Mouse (Mus musculus): ENCODE results near the gene Gng13. TPM values are rescaled to one million over a fixed set of nuclear protein-coding genes. Genes with fewer than 3 reads are reported as not detected.

Gng13 gene
- 0.40 and 1.2 TPM in 2 replicates for polyA plus RNA-seq (2015; fragmentation: Nextera tagmentation; extraction: Ambion mirVana)

DNA sequence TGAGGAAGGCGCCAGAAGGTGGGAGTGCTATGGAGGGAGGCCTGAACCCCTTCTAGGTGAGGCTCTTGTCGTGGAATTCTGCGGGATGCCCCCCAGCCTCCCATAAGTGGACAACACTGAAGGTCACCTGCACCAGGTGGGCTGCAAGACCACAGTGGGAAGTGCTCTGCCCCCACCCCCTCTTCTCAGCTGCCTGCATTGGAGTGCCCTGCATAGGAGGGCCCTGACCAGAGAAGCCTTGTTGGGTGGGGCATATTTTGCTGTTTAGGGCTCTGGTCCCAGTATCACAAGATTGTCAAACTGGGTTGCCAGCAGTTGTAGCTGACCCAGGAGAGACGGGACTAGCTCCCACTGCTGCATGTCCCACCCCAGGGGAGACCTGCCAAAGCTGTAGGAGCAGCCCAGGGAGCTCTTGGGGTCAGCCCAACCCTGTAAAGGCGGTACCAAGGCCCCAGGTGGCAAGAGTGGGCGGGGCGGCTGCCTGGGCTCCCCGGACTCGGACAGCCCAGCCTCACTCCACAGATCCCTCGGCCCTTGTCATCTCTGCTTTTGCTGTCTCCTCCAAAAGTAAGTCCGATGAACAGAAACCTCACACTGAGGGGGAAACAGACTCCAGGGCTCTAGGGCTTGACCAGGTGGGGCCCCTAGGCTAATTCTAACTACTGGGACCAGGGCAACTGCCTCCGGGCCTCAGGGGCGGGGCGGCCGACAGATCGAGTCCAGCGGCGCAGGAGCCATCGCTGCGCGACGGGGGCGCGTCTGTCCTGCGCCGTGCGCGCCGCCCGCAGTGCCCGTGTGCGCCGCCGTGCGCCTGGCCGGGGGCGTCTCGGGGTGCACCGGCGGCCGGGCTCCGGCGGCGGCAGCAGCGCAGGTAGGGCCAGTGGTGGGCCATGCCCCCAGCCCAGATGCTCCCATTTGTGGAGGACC lies at the start of gene Gng13:
Gene Gng13, plus strand, starts transcription at position 461 of the 927 bp plus-strand sequence.
- H3K4me2 ChIP-seq (replicated peaks; ENCODE audit: low read depth, low read length) = peak within 1 kb of the TSS; percentile 66
- peak within 1 kb of the TSS; percentile 44 for H3K4me3 ChIP-seq (ENCODE audit: low read length)
- WGBS = 2% methylated on average over 45 of the region's 45 CpGs
- H3K9ac ChIP-seq (replicated peaks; ENCODE audit: low read length) = peak within 1 kb of the TSS; percentile 61
- peak; percentile 62; the same call in 1 of the 2 replicates for ATAC-seq (ENCODE audit: low FRiP score, low TSS enrichment)
- no peak within 1 kb of the TSS for H3K27ac ChIP-seq (ENCODE audit: low read length)
- H3K36me3 ChIP-seq (ENCODE audit: insufficient read depth, low read length) = peaks cover 22% of the 10 kb centered on the region
- H3K4me1 ChIP-seq (ENCODE audit: insufficient read depth, low read length) = peaks cover 15% of the 10 kb centered on the region
- peaks cover 18% of the 10 kb centered on the region for H3K27me3 ChIP-seq (ENCODE audit: insufficient read depth, low read length)
- H3K9me3 ChIP-seq (ENCODE audit: low read length) = no peaks in the 10 kb centered on the region

DNA sequence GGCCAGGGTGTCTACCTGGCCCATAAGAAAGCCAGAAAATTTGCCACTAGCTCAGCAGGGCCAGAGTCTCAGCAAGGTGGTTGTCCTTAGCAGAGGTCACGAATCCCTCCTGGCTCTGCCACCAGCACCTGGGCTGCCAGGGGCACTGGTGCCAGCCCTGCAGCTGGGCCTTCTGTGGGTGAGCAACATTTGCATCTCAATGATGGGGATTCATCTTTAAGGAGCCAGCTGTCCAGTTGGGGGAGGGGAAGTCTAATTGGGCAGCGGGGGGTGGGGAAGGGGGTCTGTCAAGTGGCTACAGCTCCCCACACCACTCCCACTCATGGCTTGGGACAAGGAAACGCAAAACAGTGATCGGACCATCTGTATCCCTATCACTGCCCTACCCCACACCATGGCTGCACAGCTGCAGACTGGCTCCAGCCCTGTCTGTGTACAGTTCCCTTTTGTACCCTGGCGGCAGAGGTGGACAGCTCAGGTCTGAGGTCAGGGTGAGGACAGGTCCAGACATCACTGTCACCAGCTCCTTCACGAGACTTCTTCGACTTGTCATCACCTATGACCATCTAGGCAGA lies 48.4 kb upstream of the Gng13 start:
- Histone ChIP-seq H3K4me2 (replicated peaks; ENCODE audit: low read depth, low read length) (no peak overlapping the region), H3K36me3 (ENCODE audit: insufficient read depth, low read length) (no peaks in the 10 kb centered on the region), H3K4me1 (ENCODE audit: insufficient read depth, low read length) (no peaks in the 10 kb centered on the region), H3K27ac (ENCODE audit: low read length) (no peak overlapping the region), H3K9me3 (ENCODE audit: low read length) (no peaks in the 10 kb centered on the region), H3K4me3 (ENCODE audit: low read length) (no peak overlapping the region), H3K9ac (replicated peaks; ENCODE audit: low read length) (no peak overlapping the region), H3K27me3 (ENCODE audit: insufficient read depth, low read length) (no peaks in the 10 kb centered on the region)
- WGBS = 79% methylated on average over 7 of the region's 7 CpGs
- no peak for ATAC-seq (ENCODE audit: low FRiP score, low TSS enrichment)

DNA sequence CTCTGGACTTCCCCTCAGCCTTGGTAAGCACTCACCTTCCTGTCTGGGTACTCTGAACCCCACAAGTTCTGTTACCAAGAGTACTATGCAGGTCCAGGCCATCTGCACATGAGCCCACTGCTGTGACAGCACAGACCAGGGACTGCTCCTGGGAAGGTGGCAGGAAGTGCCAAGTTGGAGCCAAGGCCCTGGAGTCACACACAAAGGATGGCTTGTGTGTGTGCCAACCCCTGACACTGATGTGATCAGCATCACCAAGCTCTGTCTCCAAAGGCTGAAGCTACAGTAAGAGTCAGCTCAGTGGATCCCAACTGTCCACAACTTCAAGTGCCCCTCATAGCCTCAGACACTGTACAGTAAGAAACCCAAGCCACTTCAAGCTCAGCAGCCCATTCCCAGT lies 44.0 kb upstream of the Gng13 start:
- no peaks in the 10 kb centered on the region for H3K36me3 ChIP-seq (ENCODE audit: insufficient read depth, low read length)
- ATAC-seq (ENCODE audit: low FRiP score, low TSS enrichment) = no peak
- H3K27ac ChIP-seq (ENCODE audit: low read length) = no peak overlapping the region
- H3K27me3 ChIP-seq (ENCODE audit: insufficient read depth, low read length) = no peaks in the 10 kb centered on the region
- H3K9ac ChIP-seq (replicated peaks; ENCODE audit: low read length) = no peak overlapping the region
- H3K4me2 ChIP-seq (replicated peaks; ENCODE audit: low read depth, low read length) = no peak overlapping the region
- H3K4me1 ChIP-seq (ENCODE audit: insufficient read depth, low read length) = no peaks in the 10 kb centered on the region
- no peak overlapping the region for H3K4me3 ChIP-seq (ENCODE audit: low read length)
- no peaks in the 10 kb centered on the region; the same call in 1 of the 2 replicates for H3K9me3 ChIP-seq (ENCODE audit: low read length)

DNA sequence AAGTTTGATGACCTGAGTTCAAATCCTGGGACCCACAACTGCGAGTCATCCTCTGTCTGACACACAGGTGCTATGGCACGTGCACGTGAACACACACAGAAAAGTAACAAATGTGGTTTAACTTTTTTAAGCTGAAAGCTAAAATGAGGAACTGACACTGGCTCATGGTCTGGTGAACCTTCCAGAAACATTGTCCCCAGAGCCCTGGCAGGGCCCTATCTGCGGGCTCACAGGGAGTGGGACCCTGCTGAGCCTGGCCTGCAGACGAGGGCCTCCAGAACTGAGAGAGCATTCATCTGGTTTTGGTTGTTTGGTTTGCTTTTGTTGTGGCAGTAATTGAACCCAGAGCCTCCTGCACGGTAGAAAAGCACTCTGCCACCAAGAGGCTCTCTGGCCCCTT lies 39.0 kb upstream of the Gng13 start:
- ATAC-seq (ENCODE audit: low FRiP score, low TSS enrichment) = no peak

GRCm38 (mm10) chr17:25679818-25680217 lies 37.2 kb upstream of the Gng13 start:
- no peak overlapping the region for H3K27ac ChIP-seq (ENCODE audit: low read length)
- no peak overlapping the region for H3K4me2 ChIP-seq (replicated peaks; ENCODE audit: low read depth, low read length)
- H3K4me3 ChIP-seq (ENCODE audit: low read length) = no peak overlapping the region
- H3K9me3 ChIP-seq (ENCODE audit: low read length) = no peaks in the 10 kb centered on the region; the same call in 1 of the 2 replicates
- H3K36me3 ChIP-seq (ENCODE audit: insufficient read depth, low read length) = no peaks in the 10 kb centered on the region
- no peak overlapping the region for H3K9ac ChIP-seq (replicated peaks; ENCODE audit: low read length)
- WGBS = 8% methylated on average over 5 of the region's 5 CpGs
- H3K4me1 ChIP-seq (ENCODE audit: insufficient read depth, low read length) = no peaks in the 10 kb centered on the region
- no peak for ATAC-seq (ENCODE audit: low FRiP score, low TSS enrichment)
- H3K27me3 ChIP-seq (ENCODE audit: insufficient read depth, low read length) = no peaks in the 10 kb centered on the region

More for the DNA sequence above, 39.0 kb upstream of the Gng13 start:
- H3K9me3 ChIP-seq (ENCODE audit: low read length) = no peaks in the 10 kb centered on the region; the same call in 1 of the 2 replicates
- H3K27ac ChIP-seq (ENCODE audit: low read length) = no peak overlapping the region
- H3K27me3 ChIP-seq (ENCODE audit: insufficient read depth, low read length) = no peaks in the 10 kb centered on the region
- no peak overlapping the region for H3K4me2 ChIP-seq (replicated peaks; ENCODE audit: low read depth, low read length)
- H3K36me3 ChIP-seq (ENCODE audit: insufficient read depth, low read length) = no peaks in the 10 kb centered on the region
- no peaks in the 10 kb centered on the region for H3K4me1 ChIP-seq (ENCODE audit: insufficient read depth, low read length)
- WGBS = 70% methylated on average over 6 of the region's 6 CpGs
- H3K9ac ChIP-seq (replicated peaks; ENCODE audit: low read length) = no peak overlapping the region
- H3K4me3 ChIP-seq (ENCODE audit: low read length) = no peak overlapping the region

DNA sequence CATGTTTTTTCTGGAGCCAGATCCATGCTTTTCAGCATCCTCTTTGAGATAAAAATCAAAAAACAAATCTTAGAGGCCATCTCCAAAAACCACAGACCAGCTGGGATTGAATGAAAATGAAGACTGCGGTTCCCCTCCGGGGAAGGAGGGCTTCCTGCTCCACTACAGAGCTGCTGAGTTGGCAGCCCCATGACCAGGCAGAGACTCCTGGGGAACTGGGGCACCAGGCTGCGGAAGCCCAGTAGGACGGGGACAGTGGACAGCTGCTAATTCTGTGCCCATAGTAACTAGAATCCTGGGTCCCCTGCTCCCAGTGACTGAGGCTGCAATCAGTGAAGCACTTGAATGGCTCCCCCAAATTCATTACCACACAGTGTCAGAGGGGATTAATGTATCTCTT lies 35.3 kb upstream of the Gng13 start:
- Histone ChIP-seq H3K9me3 (ENCODE audit: low read length) (no peaks in the 10 kb centered on the region), H3K27ac (ENCODE audit: low read length) (no peak overlapping the region), H3K4me2 (replicated peaks; ENCODE audit: low read depth, low read length) (no peak overlapping the region), H3K36me3 (ENCODE audit: insufficient read depth, low read length) (no peaks in the 10 kb centered on the region), H3K4me1 (ENCODE audit: insufficient read depth, low read length) (no peaks in the 10 kb centered on the region), H3K27me3 (ENCODE audit: insufficient read depth, low read length) (no peaks in the 10 kb centered on the region), H3K4me3 (ENCODE audit: low read length) (no peak overlapping the region), H3K9ac (replicated peaks; ENCODE audit: low read length) (no peak overlapping the region)
- 72% methylated on average over 4 of the region's 4 CpGs for WGBS
- no peak for ATAC-seq (ENCODE audit: low FRiP score, low TSS enrichment)

DNA sequence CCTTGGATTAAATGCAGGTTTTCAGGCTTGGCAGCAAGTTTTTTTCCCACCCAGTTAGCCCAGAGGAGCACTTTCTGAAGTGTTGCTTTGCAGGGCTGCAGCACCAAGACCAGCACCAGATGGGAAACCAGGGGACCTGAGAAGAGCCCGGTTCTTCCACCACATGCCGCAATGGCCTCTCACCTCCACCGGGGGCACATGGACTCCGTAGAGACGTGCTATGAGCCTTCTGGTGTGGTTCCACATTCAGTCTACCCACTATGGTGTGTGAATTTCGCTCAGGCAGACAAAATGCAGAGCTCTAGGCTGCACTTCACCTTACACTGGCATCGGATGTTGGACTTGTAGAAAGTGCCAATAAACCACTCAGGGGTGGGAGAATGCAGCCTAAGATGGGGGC lies 30.6 kb upstream of the Gng13 start:
- no peaks in the 10 kb centered on the region for H3K36me3 ChIP-seq (ENCODE audit: insufficient read depth, low read length)
- no peak overlapping the region for H3K4me2 ChIP-seq (replicated peaks; ENCODE audit: low read depth, low read length)
- no peaks in the 10 kb centered on the region for H3K9me3 ChIP-seq (ENCODE audit: low read length)
- no peaks in the 10 kb centered on the region for H3K27me3 ChIP-seq (ENCODE audit: insufficient read depth, low read length)
- no peak overlapping the region for H3K4me3 ChIP-seq (ENCODE audit: low read length)
- no peak overlapping the region for H3K27ac ChIP-seq (ENCODE audit: low read length)
- no peaks in the 10 kb centered on the region for H3K4me1 ChIP-seq (ENCODE audit: insufficient read depth, low read length)
- ATAC-seq (ENCODE audit: low FRiP score, low TSS enrichment) = no peak
- 48% methylated on average over 7 of the region's 7 CpGs for WGBS
- H3K9ac ChIP-seq (replicated peaks; ENCODE audit: low read length) = no peak overlapping the region

- H3K36me3 ChIP-seq (ENCODE audit: insufficient read depth, low read length) = no peaks in the 10 kb centered on the region
- no peak overlapping the region for H3K4me2 ChIP-seq (replicated peaks; ENCODE audit: low read depth, low read length)
- H3K9me3 ChIP-seq (ENCODE audit: low read length) = no peaks in the 10 kb centered on the region
- no peak overlapping the region for H3K4me3 ChIP-seq (ENCODE audit: low read length)
- H3K9ac ChIP-seq (replicated peaks; ENCODE audit: low read length) = no peak overlapping the region
- H3K27ac ChIP-seq (ENCODE audit: low read length) = no peak overlapping the region
- ATAC-seq (ENCODE audit: low FRiP score, low TSS enrichment) = no peak
- no peaks in the 10 kb centered on the region for H3K27me3 ChIP-seq (ENCODE audit: insufficient read depth, low read length)
- no peaks in the 10 kb centered on the region for H3K4me1 ChIP-seq (ENCODE audit: insufficient read depth, low read length)
- 72% methylated on average over 4 of the region's 4 CpGs for WGBS
Measured at GRCm38 (mm10) chr17:25688922-25689321, 28.0 kb upstream of the Gng13 start.

DNA sequence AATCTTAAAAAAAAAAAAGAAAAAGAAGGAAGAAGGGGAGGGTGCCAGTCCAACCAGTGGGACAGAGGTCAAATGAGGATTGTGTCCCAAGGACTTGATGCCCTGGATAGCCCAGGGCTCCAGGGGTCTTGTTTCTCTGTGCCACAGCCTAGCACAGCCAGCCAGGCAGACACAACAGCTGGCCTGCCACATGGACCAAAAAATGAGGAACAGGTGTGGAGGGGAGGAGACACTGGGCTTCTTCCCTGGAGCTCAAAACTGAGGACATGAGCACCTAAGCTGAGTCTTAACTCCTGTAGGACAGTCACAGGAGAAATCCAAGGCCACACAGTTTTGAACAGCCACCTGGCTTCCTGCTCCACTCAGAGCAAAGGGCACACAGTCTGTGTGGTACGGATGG lies 20.7 kb upstream of the Gng13 start:
- Histone ChIP-seq H3K9me3 (ENCODE audit: low read length) (no peaks in the 10 kb centered on the region), H3K4me3 (ENCODE audit: low read length) (no peak overlapping the region), H3K27me3 (ENCODE audit: insufficient read depth, low read length) (no peaks in the 10 kb centered on the region), H3K27ac (ENCODE audit: low read length) (no peak overlapping the region), H3K4me2 (replicated peaks; ENCODE audit: low read depth, low read length) (no peak overlapping the region), H3K4me1 (ENCODE audit: insufficient read depth, low read length) (no peaks in the 10 kb centered on the region), H3K36me3 (ENCODE audit: insufficient read depth, low read length) (no peaks in the 10 kb centered on the region), H3K9ac (replicated peaks; ENCODE audit: low read length) (no peak overlapping the region)
- ATAC-seq (ENCODE audit: low FRiP score, low TSS enrichment) = no peak
- WGBS = 28% methylated on average over 1 of the region's 1 CpGs

GRCm38 (mm10) chr17:25698446-25698845 lies 18.5 kb upstream of the Gng13 start:
- Histone ChIP-seq H3K9me3 (ENCODE audit: low read length) (no peaks in the 10 kb centered on the region), H3K36me3 (ENCODE audit: insufficient read depth, low read length) (no peaks in the 10 kb centered on the region), H3K27me3 (ENCODE audit: insufficient read depth, low read length) (no peaks in the 10 kb centered on the region), H3K4me1 (ENCODE audit: insufficient read depth, low read length) (no peaks in the 10 kb centered on the region), H3K27ac (ENCODE audit: low read length) (no peak overlapping the region), H3K9ac (replicated peaks; ENCODE audit: low read length) (no peak overlapping the region), H3K4me3 (ENCODE audit: low read length) (no peak overlapping the region), H3K4me2 (replicated peaks; ENCODE audit: low read depth, low read length) (no peak overlapping the region)
- WGBS = 12% methylated on average over 7 of the region's 7 CpGs
- ATAC-seq (ENCODE audit: low FRiP score, low TSS enrichment) = peak; percentile 73; the same call in 1 of the 2 replicates

All from kidney, embryonic 16.5 days (tissue).